Mouse (Mus musculus) kidney, embryonic 16.5 days (tissue): ENCODE results near the gene Iqck. TPM values are rescaled to one million over a fixed set of nuclear protein-coding genes. Genes with fewer than 3 reads are reported as not detected.

Source experiments
- ATAC-seq: fragments of 200-750 bp; cut with Nextera tagmentation; 2 replicates; pipeline ENCODE4 v1.8.0; 2017; ENCODE audit warnings: moderate TSS enrichment; ENCODE audit not compliant: low FRiP score, low TSS enrichment
- H3K27ac ChIP-seq: fragments of 300-500 bp; sonication (generic); 2 replicates; pipeline ENCODE4 v1.5.1; 2014; ENCODE audit warnings: low read length
- H3K27me3 ChIP-seq: fragments of 300-500 bp; sonication (generic); 2 replicates; pipeline ENCODE4 v1.6.1; 2014; ENCODE audit warnings: low read length, control low read depth, mixed read lengths; ENCODE audit not compliant: insufficient read depth
- H3K36me3 ChIP-seq: fragments of 300-500 bp; sonication (generic); 2 replicates; pipeline ENCODE4 v1.6.1; 2014; ENCODE audit warnings: low read length, control low read depth, mixed read lengths; ENCODE audit not compliant: insufficient read depth
- H3K4me1 ChIP-seq: fragments of 300-500 bp; sonication (generic); 2 replicates; pipeline ENCODE4 v1.6.1; 2014; ENCODE audit warnings: low read length, control low read depth, mixed read lengths; ENCODE audit not compliant: insufficient read depth
- H3K4me2 ChIP-seq: fragments of 300-500 bp; sonication (generic); replicated peaks from 2 replicates; pipeline ENCODE4 v1.6.1; 2014; ENCODE audit warnings: low read depth, low read length
- H3K4me3 ChIP-seq: fragments of 300-500 bp; sonication (generic); 2 replicates; pipeline ENCODE4 v1.5.1; 2014; ENCODE audit warnings: mild to moderate bottlenecking, low read length
- H3K9ac ChIP-seq: fragments of 300-500 bp; sonication (generic); replicated peaks from 2 replicates; pipeline ENCODE4 v1.6.1; 2014; ENCODE audit warnings: low read length
- H3K9me3 ChIP-seq: fragments of 300-500 bp; sonication (generic); 2 replicates; pipeline ENCODE4 v1.6.1; 2016; ENCODE audit warnings: low read length, control low read depth
- WGBS: fragments of 180-500 bp; shearing (Covaris S2); extraction: QIAGEN DNeasy Blood & Tissue Kit; methylation state at CpG from one replicate; pipeline ENCODE4 v1.1.7; 2014; 5-methylcytosine and 5-hydroxymethylcytosine counted together
- polyA plus RNA-seq: library from polyadenylated mRNA; unstranded; fragments of >200 nt; fragmentation: Nextera tagmentation; extraction: Ambion mirVana; gene quantifications from 2 replicates; pipeline ENCODE4 v1.2.1, GENCODE M21; 2015

Iqck gene
- polyA plus RNA-seq, 1 experiment from 2014 or later, result 3.1 TPM

DNA sequence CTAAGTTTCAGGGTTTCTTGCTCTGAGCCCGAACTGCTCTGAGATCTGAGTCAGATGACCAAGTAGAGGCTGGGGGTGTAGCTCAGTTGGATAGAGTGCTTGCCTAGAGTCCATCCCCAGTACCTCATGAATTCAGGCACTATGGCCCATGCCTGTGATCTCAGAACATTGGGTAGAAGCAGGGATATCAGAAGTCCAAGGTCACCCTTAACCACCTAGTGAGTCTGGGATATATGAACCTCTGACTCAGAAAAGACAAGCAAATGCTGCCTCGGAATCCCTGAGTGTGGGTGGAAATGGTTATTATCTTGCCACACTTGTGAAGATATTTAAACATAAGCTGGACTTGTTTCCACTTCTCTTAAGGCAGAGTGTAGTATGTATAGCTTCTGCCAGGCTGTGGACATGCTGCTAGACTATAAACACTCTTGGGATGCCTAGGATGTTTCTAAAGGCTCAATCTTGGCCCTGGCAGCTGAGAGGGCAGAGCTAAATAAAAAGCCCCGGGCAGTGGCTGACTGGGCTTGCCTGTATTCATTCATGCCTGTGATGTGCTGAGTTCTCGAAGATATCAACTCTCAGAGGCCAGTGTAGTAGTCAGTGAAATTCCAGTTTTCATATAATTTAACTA is 101.2 kb downstream of the Iqck start:
- H3K4me3 ChIP-seq, result no peak overlapping the region
- H3K9me3 ChIP-seq, result no peaks in the 10 kb centered on the region
- H3K4me2 ChIP-seq, result no peak overlapping the region
- H3K27ac ChIP-seq, result no peak overlapping the region
- WGBS, result 82% methylated on average over 4 of the region's 4 CpGs
- no peaks in the 10 kb centered on the region for H3K4me1 ChIP-seq
- H3K36me3 ChIP-seq, result no peaks in the 10 kb centered on the region
- no peak overlapping the region for H3K9ac ChIP-seq
- no peak for ATAC-seq
- no peaks in the 10 kb centered on the region for H3K27me3 ChIP-seq

GRCm38 (mm10) chr7:118959209-118959608 is 103.7 kb downstream of the Iqck start:
- Histone ChIP-seq H3K36me3 (no peaks in the 10 kb centered on the region), H3K27ac (no peak overlapping the region), H3K4me3 (no peak overlapping the region), H3K4me2 (no peak overlapping the region), H3K4me1 (no peaks in the 10 kb centered on the region), H3K9me3 (no peaks in the 10 kb centered on the region), H3K9ac (no peak overlapping the region), H3K27me3 (no peaks in the 10 kb centered on the region)
- ATAC-seq, result no peak
- WGBS, result 56% methylated on average over 7 of the region's 7 CpGs

- Histone ChIP-seq H3K9me3 (no peaks in the 10 kb centered on the region), H3K4me3 (no peak overlapping the region), H3K36me3 (no peaks in the 10 kb centered on the region), H3K4me1 (no peaks in the 10 kb centered on the region), H3K27me3 (no peaks in the 10 kb centered on the region), H3K27ac (no peak overlapping the region), H3K4me2 (no peak overlapping the region), H3K9ac (no peak overlapping the region)
- 3% methylated on average over 3 of the region's 3 CpGs for WGBS
- ATAC-seq, result no peak
Measured at GRCm38 (mm10) chr7:118964777-118965176, 109.2 kb downstream of the Iqck start.

GRCm38 (mm10) chr7:118965198-118965597 is 109.6 kb downstream of the Iqck start:
- no peak overlapping the region for H3K27ac ChIP-seq
- H3K4me3 ChIP-seq, result no peak overlapping the region
- H3K9me3 ChIP-seq, result no peaks in the 10 kb centered on the region
- no peaks in the 10 kb centered on the region for H3K36me3 ChIP-seq
- no peaks in the 10 kb centered on the region for H3K27me3 ChIP-seq
- no peak overlapping the region for H3K9ac ChIP-seq
- WGBS, result 42% methylated on average over 7 of the region's 7 CpGs
- ATAC-seq, result no peak
- H3K4me1 ChIP-seq, result no peaks in the 10 kb centered on the region
- H3K4me2 ChIP-seq, result no peak overlapping the region

DNA sequence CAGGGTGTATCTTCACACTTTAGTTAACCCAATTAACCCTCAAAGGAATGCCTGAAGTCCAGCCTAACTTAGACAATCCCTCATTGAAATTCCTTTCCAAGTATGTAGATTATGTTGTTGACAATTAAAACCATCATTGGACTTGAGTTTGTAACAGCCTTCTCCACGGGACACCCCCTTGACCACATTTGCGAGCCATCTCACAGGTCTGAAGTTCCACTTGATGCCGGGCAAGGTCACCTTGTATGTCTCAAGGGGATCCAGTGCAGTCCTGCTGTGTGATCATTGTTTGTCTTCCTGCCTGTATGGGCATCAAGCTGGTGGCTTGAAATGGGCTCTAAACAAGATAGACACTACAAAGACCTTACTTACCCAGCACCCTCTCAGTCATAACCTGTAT is 113.3 kb downstream of the Iqck start:
- H3K27ac ChIP-seq, result no peak overlapping the region
- 94% methylated on average over 3 of the region's 3 CpGs for WGBS
- no peak overlapping the region for H3K9ac ChIP-seq
- no peak overlapping the region for H3K4me3 ChIP-seq
- no peak overlapping the region for H3K4me2 ChIP-seq
- no peaks in the 10 kb centered on the region for H3K36me3 ChIP-seq
- no peak for ATAC-seq
- no peaks in the 10 kb centered on the region for H3K27me3 ChIP-seq
- no peaks in the 10 kb centered on the region for H3K9me3 ChIP-seq
- H3K4me1 ChIP-seq, result no peaks in the 10 kb centered on the region

DNA sequence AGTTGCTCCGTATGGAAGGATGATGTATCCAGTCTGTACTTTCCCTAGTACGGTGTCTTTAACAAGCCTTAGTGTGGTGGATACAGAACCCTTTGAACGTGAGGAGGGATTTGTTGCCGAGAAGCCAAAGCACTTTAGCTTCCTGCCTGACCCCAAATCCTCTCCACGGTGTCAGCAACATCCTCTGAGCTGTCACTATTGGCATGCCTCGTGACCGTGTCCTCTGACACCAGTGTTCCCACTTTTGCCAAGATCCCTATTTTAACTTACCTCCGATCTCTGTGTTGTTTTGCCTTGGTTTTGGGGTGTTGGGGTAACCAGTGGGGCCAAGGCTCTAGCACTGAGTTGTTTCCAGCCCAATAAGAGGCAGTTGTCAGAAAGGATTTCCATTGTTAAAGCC is 115.9 kb downstream of the Iqck start:
- no peaks in the 10 kb centered on the region for H3K4me1 ChIP-seq
- ATAC-seq, result no peak
- H3K9me3 ChIP-seq, result no peaks in the 10 kb centered on the region
- no peaks in the 10 kb centered on the region for H3K27me3 ChIP-seq
- no peaks in the 10 kb centered on the region for H3K36me3 ChIP-seq
- H3K9ac ChIP-seq, result no peak overlapping the region
- H3K4me3 ChIP-seq, result no peak overlapping the region
- no peak overlapping the region for H3K27ac ChIP-seq
- H3K4me2 ChIP-seq, result no peak overlapping the region
- WGBS, result 70% methylated on average over 8 of the region's 8 CpGs

- H3K27ac ChIP-seq, result no peak overlapping the region
- H3K9me3 ChIP-seq, result no peaks in the 10 kb centered on the region
- no peak overlapping the region for H3K4me2 ChIP-seq
- no peak for ATAC-seq
- no peak overlapping the region for H3K4me3 ChIP-seq
- H3K9ac ChIP-seq, result no peak overlapping the region
- no peaks in the 10 kb centered on the region for H3K36me3 ChIP-seq
- WGBS, result 77% methylated on average over 5 of the region's 5 CpGs
- H3K27me3 ChIP-seq, result no peaks in the 10 kb centered on the region
- no peaks in the 10 kb centered on the region for H3K4me1 ChIP-seq
Measured at GRCm38 (mm10) chr7:118972306-118972705, 116.8 kb downstream of the Iqck start.

GRCm38 (mm10) chr7:118973377-118973776 is 117.8 kb downstream of the Iqck start:
- H3K4me1 ChIP-seq, result no peaks in the 10 kb centered on the region
- H3K9ac ChIP-seq, result no peak overlapping the region
- ATAC-seq, result no peak; the same call in 1 of the 2 replicates
- H3K27me3 ChIP-seq, result no peaks in the 10 kb centered on the region
- no peak overlapping the region for H3K4me2 ChIP-seq
- H3K9me3 ChIP-seq, result no peaks in the 10 kb centered on the region
- WGBS, result 92% methylated on average over 4 of the region's 4 CpGs
- H3K27ac ChIP-seq, result no peak overlapping the region
- H3K36me3 ChIP-seq, result no peaks in the 10 kb centered on the region
- no peak overlapping the region for H3K4me3 ChIP-seq

DNA sequence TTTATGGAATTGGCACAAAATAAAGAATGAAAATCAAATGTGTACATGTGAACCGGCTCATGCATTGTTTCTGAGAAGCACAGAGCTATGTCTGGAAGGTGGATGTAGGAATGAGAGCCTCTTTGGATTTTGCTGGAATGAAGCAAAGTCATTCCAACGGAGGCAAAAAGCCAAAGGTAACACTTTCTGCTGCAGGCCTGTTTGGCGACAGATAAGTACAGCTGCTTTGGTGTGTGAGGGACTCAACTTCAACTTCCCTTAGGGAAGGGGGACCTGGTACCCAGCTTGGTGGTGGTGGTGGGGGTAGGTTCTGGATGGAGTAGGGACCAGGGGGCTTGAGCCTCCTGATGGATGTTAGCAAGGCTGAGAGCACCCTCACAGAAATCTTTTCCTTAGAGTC is 120.3 kb downstream of the Iqck start:
- H3K27me3 ChIP-seq, result no peaks in the 10 kb centered on the region
- ATAC-seq, result no peak
- no peak overlapping the region for H3K27ac ChIP-seq
- H3K9me3 ChIP-seq, result no peaks in the 10 kb centered on the region
- no peak overlapping the region for H3K4me3 ChIP-seq
- H3K9ac ChIP-seq, result no peak overlapping the region
- H3K36me3 ChIP-seq, result no peaks in the 10 kb centered on the region
- 70% methylated on average over 3 of the region's 3 CpGs for WGBS
- H3K4me2 ChIP-seq, result no peak overlapping the region
- H3K4me1 ChIP-seq, result no peaks in the 10 kb centered on the region

GRCm38 (mm10) chr7:118976414-118977166 is 121.0 kb downstream of the Iqck start:
- no peak overlapping the region for H3K27ac ChIP-seq
- H3K27me3 ChIP-seq, result no peaks in the 10 kb centered on the region
- ATAC-seq, result peak; percentile 43; the same call in 1 of the 2 replicates
- WGBS, result 43% methylated on average over 14 of the region's 14 CpGs
- no peak overlapping the region for H3K4me3 ChIP-seq
- H3K36me3 ChIP-seq, result no peaks in the 10 kb centered on the region
- H3K9ac ChIP-seq, result no peak overlapping the region
- no peaks in the 10 kb centered on the region for H3K4me1 ChIP-seq
- no peak overlapping the region for H3K4me2 ChIP-seq
- H3K9me3 ChIP-seq, result no peaks in the 10 kb centered on the region
